Mouse (Mus musculus): ENCODE results near the gene Pim3. TPM values are rescaled to one million over a fixed set of nuclear protein-coding genes. Genes with fewer than 3 reads are reported as not detected.

Pim3 gene
- total RNA-seq, 2 experiments from 2014 or later, result 18.5 to 21.0 TPM

DNA sequence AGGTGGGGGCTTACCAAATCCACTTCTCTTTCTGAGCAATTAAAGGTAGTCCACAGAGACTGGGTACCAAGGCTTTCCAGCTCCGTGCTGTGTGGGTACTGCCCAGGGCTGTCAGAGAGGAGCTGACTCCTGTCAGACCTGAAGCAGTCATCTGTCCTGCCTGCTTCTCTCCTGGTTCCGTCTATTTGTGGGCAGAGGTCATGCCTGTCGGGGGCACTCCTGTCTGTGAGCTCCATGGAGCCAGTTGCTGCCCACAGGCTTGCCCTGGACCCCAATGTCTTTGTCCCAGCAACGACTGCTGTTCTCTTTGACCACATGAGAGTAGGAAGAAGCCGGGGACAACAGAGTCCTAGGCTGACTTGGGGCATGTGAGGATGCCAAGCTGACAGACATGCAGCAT lies 5.4 kb upstream of the Pim3 start:
- DNase-seq (ENCODE audit: low spot score in 2 of 2), result no peak

DNA sequence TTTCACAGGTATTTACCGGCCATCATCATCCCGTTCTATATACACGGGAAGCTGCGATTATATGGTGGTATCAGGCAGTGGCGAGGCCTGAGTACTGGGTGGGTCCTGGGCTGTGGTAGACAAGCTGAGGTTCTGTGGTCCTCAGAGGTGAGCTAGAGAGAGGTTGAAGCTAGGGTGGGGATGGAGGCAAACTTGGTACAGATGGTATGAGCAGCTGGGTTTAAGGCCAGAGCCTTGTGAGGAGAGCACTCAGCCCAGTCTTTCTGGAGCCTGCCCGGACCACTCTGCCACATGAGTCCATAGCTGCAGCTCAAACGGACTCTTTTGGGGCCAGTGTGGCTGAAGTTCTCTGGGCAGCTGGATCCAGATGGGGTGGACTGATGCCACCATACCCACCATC lies 4.6 kb upstream of the Pim3 start:
- DNase-seq (ENCODE audit: low spot score in 2 of 2), result no peak

DNA sequence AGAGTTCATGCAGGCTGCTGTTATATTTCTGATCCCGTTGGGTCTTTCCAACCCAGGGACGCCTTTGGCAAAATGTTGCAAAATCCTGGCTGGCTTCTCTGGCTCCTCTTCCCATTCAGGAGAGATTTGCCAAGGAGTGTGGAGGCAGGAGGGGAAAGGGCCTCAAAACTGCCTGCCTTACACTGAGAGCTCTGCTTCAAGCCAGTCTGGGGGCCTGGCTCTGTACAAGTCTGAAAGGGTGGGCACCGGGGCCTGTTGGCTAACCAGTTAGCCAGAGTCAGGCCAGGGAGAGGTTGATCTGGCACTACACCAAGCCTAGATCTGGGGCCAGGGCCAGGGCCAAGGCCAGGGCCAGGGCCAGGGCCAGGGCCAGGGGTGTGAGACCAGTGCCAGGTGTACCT lies 3.8 kb upstream of the Pim3 start:
- DNase-seq (ENCODE audit: low spot score in 2 of 2), result no peak

DNA sequence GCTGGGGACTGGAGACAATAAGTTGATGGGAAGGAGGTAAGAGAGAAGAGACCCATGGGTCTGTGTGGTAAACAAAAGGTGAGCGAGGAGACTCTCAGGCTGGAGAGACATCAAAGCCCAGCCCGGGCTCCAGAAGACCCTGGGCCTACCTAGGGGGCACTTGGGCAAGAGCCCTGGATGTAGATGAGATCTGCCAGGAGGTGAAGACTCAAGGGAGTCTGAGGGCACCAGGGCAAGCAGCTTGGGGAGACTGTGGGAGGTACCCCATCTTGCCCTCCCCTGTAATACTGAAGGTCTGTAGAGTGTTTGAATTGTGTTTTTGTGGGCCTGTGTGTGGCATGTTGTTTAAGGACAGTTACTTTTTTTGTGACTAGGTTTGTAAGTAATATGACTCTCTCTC lies 3.3 kb upstream of the Pim3 start:
- DNase-seq (ENCODE audit: low spot score in 2 of 2), result no peak

DNA sequence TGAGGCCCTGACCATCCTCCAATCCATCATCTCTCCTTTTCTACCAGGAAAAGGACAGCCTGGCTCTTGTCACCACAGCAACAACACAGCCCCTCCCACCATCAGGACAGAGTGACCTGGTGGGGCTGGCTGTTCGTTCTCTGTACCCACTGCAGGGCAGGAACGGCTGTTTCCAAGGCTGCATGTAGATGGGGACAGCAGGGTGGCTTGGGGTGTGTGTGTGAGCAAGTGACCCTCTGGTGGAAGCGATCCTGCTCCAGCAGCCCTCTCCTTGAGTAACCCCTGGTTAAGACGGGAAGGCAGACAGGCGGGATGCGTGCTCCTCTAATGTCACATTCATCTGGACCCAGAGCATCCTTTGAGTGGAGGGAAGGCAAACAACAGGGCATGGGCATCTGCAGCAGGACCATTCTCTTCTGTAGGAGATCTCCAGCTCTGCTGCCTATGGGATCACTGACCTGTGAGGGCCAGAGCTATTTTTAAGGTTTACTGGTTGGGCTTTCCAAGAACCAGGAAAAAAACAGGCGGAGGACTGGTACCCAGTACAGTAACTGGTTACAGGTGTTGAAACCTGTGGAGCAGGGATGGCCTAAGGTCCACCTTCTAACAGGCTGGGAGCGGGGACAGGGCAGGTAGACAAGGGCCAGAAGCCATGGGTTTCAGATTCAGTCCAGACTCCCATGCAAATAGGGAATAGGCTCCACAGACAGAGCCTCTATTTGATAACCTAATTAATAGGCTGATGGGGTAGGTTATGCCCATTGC lies 2.6 kb upstream of the Pim3 start:
- no peak for DNase-seq (ENCODE audit: low spot score in 2 of 2)

DNA sequence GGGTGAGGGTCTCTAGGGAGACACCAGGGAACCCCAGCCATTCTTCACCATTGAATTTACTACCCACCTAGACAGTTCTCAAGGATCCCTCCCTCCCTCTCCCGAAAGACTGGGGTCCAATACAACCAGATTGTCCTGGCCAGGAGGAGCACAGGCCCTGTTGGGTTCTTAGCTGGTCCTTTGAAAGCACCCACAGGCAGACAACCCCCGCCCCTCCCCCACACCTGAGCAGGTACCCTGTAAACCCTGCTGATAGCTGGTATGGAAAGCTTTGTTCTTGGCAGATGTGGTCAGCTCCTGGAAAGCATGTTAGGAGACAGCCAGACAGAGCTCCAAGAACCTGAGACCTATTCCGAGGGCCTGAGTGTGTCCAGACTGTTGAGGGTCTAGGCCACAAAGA lies 1.2 kb upstream of the Pim3 start:
- DNase-seq (ENCODE audit: low spot score in 2 of 2), result no peak

DNA sequence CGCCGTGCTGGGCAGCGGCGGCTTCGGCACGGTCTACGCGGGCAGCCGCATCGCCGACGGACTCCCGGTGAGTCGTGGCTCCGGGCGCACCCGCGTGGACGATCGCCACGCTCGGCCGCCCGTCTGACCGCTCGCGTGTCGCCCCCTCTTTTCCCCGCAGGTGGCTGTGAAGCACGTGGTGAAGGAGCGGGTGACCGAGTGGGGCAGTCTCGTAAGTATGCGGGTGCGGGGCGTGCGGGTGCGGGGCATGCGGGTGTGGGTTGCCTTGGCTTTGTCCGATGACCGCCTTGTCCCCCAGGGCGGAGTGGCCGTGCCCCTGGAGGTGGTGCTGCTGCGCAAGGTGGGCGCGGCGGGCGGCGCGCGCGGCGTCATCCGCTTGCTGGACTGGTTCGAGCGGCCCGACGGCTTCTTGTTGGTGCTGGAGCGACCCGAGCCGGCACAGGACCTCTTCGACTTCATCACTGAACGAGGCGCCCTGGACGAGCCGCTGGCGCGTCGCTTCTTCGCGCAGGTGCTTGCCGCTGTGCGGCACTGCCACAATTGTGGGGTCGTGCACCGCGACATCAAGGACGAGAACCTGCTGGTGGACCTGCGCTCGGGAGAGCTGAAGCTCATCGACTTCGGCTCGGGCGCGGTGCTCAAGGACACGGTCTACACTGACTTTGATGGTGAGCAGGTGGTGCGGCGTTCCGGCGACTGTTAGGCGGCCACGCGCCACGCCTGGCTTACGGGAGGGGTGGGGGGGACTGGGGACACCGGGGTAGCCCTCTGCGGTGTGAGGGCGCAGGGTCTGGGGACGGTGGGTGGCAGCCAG lies 1.1 kb downstream of the Pim3 start:
- DNase-seq (ENCODE audit: low spot score in 2 of 2), result peak; percentile 44 to 59

DNA sequence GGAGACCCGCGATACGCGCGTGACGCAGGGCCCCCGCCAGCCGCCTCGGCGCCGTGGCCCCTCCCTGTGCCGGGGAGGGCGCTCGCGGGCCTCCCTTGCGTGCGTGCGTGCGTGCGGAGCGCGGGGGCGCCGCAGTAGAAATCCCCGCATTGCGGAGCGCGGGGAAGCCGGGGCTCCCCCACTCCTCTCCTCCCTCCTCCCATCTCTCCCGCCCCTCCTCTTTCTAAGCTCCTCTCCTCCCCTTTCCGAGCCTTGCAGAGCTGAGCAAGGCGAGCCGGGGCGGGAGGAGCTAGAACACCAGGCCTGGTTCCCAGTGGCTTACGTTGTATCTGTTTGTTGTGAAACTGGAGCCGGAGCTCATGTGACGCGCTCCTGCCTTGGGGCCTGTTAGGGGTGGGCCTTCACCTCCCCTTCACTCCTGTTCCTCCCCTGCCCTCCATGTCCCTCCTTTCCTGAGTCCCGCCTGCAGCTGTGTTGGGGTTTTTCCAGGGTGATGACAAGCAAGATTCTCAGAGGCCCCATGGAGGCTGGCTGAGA lies 1.8 kb downstream of the Pim3 start:
- DNase-seq (ENCODE audit: low spot score in 2 of 2), result peak; percentile 70 to 89

DNA sequence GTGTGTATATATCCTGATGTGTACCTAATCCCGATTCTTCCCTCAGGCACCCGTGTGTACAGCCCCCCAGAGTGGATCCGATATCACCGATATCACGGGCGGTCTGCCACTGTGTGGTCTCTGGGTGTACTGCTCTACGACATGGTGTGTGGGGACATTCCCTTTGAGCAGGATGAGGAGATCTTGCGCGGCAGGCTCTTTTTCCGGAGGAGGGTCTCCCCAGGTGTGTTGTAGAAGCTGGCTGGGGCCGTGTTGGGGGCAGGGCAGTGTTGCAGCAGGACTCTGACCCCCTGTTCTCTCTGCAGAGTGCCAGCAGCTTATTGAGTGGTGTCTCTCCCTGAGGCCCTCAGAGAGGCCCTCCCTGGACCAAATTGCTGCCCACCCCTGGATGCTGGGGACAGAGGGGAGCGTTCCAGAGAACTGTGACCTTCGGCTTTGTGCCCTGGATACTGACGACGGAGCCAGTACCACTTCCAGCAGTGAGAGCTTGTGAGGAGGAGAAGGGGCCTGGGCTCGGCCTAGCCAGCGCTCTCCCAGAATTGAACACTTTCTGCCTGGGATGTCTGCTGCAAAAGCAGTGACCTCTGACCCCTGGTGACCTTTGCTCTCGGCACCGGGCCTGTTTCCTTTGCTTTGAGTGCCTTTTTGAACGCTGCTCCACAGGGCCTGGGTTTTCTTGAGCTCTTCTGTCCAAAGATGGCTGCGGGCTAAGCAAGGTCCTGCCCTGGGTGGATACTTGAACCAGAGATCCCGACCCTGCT lies 2.5 kb downstream of the Pim3 start:
- DNase-seq (ENCODE audit: low spot score in 2 of 2), result no peak

DNA sequence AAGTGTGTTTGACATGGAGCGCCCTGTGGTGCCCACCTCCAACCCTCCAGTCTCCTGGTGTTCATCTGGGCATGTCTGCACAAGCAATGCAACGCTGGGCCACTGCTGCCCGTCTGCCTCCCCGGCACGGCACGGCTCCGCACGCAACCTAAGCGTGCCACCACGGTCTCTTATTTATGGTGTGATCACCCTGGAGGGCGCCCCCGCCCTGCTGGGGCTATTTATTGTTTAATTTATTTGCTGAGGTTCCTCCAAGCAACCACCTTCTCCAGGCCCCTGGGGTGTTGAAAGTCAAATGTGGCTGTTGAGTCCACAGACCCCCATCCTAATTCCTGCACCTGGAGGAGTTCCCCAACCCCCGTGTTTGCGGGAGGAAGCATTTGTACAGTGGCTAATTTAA lies 3.1 kb downstream of the Pim3 start:
- DNase-seq (ENCODE audit: low spot score in 2 of 2), result no peak

DNA sequence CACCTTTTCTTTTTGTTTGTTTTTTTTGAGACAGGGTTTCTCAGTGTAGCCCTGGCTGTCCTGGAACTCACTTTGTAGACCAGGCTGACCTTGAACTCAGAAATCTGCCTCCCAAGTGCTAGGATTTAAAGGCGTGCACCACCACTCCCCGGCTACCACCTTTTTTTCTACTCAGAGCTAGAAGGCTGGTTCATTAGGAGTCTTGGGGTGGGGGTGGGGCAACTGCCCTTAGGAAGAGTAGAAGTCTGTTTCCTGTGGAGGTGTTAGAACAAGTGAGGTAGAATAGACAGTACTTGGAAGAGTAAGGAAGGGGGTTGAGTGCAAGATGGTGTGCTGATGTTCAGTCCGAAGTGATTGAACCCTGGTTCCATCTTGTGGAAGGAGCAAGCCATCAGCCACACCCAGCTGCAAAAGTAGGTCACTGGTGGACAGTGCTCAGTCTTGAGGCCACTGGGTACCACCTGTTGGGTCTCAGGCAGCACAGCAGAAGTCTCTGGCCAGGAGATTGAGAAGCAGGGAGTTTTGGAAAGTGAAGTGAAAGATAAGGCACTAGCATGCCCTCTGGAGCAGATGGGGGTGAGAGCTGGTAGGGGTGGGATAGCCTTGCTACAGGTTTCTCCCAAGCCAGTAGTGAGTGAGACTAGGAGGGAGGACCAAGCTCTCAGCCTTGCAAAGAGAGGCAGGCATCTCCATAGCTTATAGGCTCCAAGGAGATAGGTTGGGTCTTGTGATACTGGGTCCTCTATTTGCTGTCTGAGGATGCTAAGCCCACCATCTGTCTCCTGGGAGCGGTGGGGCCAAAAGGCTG lies 4.1 kb downstream of the Pim3 start:
- DNase-seq (ENCODE audit: low spot score in 2 of 2), result no peak

DNA sequence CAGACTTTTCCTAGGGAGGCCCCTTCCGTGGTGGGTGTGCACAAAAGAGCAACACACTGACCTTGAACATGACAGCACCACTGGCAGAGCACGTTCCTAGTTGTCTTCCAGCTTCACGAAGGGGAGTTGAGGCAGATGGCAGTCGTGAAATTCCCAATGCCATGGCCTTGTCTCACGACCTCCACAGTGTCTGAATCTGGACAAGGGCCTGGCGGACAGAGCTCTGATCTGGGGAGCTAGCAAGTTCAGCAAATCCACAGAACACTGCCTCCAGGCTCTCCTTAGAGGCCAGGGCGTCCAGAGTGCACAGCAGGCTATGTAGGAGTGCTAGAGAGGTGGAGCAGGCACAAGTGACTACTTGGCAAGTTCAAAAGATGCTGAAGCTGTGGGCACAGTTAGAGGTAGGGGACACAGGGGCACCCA lies 5.0 kb downstream of the Pim3 start:
- no peak for DNase-seq (ENCODE audit: low spot score in 2 of 2)

DNA sequence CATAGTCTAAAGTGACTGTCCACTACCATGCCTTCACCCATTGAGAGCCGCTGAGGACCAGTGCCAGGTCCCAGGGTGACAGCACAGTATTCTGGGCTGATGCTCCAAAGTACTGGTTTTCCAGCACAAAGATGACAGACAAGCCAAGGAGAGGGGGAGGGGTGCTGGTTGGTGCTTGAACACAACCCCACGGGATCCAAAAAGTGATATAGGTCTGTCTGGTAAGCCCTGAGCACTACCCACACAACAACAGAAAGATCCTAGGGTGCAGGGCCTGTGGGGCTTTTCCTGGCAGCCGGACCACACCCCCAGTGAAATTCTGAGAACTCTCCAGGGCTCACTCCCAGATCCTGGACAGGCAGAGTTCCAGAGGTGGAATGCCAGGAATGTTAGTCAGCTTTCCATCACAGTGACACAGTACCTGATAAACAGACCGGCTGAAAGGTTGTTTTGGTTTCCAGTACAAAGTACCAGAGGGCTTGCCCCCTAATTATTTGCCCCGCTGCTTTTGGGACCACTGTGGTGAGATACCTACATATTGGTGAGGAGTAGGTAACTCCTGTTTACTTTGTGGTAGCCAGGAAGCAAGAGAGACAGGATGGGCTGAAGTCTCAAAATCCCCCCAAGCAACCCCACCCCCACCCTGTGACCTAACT lies 5.5 kb downstream of the Pim3 start:
- DNase-seq (ENCODE audit: low spot score in 2 of 2), result no peak

DNA sequence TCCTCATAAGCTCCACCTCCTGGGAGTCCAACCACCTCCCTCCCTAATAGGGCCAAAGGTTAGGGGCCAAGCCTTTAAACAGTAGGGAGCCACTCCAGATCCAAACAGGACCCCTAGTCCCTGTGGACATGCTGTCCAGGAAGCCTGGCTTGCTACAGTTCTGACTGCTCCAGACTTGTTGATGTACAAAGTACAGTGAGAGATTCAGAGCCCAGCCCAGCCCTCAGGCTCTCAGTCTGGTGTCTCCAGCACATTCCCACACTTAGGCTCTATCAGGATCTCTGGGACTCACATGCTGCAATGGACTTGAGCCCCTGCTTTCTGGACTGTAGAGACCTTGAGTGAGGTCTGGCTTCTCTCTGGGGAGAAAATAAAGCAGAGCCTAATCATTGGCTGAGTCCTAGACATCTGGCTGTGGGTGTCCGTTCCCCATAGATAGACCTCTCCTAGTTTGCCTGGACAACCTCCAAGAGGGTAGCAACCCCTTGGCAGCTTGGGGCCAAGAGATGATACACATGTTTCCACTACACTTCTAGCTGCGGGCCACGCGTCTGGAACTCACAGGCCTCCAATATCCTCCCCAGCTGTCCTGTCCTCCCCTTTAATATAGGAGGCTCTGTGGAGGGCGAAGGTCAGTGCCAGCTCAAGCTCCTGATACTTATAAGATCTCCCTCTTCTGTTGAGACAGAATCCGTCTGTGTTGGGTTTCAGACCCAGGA lies 6.2 kb downstream of the Pim3 start:
- DNase-seq (ENCODE audit: low spot score in 2 of 2), result no peak

DNA sequence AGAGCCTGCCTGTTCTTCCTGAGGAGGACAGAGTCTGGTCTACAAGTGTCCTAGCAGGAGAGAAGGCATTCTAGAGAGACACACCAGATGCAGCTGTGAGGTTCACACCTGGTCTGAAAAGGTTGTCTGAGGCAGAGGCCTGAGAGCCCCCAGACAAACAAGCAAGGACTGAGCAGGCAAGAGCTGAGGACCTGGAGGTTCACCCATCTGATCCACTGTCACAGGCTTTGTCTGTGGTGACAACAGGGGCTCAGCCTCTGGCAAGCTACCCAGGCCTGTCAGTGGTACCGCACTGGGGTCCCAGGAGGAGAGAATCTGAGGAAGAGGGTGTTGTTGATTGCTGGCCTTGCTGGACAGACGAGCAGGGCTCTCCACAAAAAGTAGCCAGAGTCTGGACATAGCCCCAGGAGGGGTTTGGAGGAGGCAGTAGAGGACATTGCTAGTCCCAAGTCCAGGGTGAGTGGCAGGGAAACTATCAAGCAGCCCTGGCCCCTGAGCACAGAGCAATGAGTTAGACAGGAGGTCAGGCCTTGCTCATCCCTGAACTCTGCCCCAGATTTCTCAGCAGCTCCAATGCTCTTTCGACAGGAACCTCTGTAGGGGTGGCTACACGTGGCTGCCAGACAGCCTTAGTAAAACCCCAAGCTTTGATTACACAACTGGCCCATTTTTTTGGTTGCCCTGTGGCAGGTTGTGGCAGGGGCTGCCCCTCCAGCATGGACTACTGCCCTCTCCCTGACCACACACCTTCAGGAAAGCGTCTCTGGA lies 8.6 kb downstream of the Pim3 start:
- no peak for DNase-seq (ENCODE audit: low spot score in 2 of 2)

DNA sequence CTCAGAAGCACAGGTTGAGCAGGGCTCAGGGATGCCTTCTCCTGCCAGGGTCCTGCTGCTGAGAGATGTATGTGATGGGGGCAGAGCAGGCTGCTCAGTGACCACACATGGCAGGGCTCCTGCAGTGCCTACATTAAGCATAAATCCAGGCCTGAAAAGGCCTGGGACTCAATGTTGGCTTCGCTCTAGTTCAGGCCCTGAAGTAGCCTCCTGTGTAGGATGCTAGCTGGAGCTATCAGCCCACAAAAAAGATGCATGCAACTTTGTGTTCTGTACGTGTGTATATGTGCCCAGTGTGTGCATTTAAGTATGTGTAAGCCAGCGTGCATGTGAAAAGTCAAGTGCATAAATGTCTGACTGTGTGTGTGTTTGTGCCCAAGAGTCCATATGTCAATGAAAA lies 12.1 kb downstream of the Pim3 start:
- DNase-seq (ENCODE audit: low spot score in 2 of 2), result no peak

DNA sequence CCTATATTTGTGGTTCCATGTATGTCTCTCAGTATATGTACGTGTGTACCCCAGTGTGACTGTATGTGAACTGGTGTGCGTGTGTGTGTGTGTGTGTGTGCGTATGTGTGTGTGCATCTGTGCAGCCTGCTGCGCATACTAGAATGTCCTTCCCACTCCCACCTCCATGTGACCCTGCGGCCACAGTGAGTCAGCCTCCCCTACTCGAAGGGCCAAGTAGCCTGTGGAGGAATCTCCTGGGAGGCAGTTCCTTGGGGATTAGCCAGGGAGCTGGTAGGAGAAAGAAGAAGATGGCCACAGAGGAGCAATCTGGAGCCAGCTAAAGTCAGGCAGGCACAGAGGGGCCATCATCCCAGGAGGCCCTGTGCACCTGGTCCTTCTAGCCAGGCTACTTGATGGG lies 12.5 kb downstream of the Pim3 start:
- no peak for DNase-seq (ENCODE audit: low spot score in 2 of 2)

DNA sequence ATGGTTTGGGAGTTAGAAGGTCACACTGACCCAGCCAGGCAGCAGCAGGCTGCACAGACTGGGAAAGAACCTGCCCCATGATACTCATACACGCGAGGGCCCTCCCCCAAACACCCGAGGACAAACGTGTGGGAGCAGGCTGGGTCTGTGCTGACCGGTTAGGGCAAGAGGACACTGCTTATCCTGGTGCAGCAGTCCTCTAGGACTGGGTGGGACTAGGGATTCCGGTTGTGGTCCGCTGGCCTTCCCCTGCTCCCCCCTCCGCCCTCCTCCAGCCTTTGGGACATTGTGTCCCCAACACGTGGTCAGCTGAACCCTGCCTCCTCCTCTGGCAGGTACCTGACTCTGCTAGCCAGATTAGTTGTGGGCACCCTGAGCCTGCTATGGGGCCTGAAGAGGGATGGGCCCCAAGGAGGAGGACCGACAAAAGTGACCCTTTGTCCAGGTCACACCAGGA lies 13.7 kb downstream of the Pim3 start:
- no peak for DNase-seq (ENCODE audit: low spot score in 2 of 2)

All from gastrocnemius, postnatal 4 days (tissue).